Mouse (Mus musculus): ENCODE results near the gene Bnip1. TPM values are rescaled to one million over a fixed set of nuclear protein-coding genes. Genes with fewer than 3 reads are reported as not detected.

Gene Bnip1
- 20.7 TPM for polyA plus RNA-seq (2017; shearing (Covaris generic))

DNA sequence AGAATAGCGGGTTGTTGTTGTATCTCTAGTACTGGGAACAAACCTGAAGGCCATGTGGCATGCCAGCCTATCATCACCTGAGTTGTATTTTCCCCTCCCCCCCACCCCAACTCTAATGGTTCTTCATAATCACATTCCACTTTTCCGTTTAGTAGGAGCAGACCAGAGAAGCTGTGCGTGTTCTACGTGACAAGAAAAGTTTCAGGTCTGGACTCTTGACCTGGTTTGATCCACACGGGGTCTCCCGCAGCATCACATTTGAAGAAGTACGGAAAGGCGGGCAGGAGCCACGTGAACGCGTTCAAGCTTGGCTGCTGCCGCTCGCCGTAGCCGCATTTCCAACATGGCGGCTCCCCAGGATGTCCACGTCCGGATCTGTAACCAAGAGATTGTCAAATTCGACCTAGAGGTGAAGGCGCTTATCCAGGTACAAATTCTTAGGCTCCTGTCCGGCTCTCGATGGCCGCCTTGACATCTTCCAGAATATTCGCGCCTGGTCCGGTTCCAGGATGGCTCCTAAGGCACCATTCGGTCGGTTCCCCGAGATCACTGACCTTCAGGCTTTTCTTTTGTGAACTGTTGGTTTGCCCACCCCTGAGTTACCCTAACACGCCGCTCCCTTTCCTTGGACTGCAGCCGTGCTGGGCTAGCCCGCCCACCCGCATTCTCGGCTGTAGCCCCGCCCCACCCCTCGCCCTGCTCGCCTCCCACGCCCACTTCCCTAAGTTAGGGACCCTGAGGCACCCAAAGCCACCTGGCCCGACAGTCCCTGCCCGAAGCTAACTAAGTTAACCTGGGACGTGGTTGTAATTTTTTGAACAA, at the start of gene Bnip1:
TSS of gene Bnip1 (plus strand) at position 317 of the 822 bp plus-strand sequence.

Other genes with a start within 250 kb of the Bnip1 start
- 22.9 TPM for gene Ergic1, start 219.6 kb upstream of the Bnip1 start, polyA plus RNA-seq (2017; shearing (Covaris generic))
- gene Dusp1, start 218.9 kb upstream of the Bnip1 start, polyA plus RNA-seq (2017; shearing (Covaris generic)): 290 TPM
- gene Atp6v0e, start 117.8 kb upstream of the Bnip1 start, polyA plus RNA-seq (2017; shearing (Covaris generic)): 275 TPM
- gene Crebrf, start 65.4 kb upstream of the Bnip1 start, polyA plus RNA-seq (2017; shearing (Covaris generic)): 199 TPM
- gene Nkx2-5, start 63.9 kb downstream of the Bnip1 start, polyA plus RNA-seq (2017; shearing (Covaris generic)): not detected
- 1.4 TPM for gene Kifc5b, start 136.0 kb downstream of the Bnip1 start, polyA plus RNA-seq (2017; shearing (Covaris generic))
- gene Phf1, start 152.0 kb downstream of the Bnip1 start, polyA plus RNA-seq (2017; shearing (Covaris generic)): 151 TPM
- gene Cuta, start 158.5 kb downstream of the Bnip1 start, polyA plus RNA-seq (2017; shearing (Covaris generic)): 114 TPM
- gene Syngap1, start 160.2 kb downstream of the Bnip1 start, polyA plus RNA-seq (2017; shearing (Covaris generic)): 0.07 TPM
- gene Zbtb9, start 192.1 kb downstream of the Bnip1 start, polyA plus RNA-seq (2017; shearing (Covaris generic)): 33.5 TPM
- gene Bak1, start 247.9 kb downstream of the Bnip1 start, polyA plus RNA-seq (2017; shearing (Covaris generic)): 0.47 TPM

All from naive thymus-derived CD4-positive, alpha-beta T cell, adult 5 months (primary cell).